Mouse (Mus musculus): ENCODE measurements around the gene Cradd. TPM values are rescaled to one million over a fixed set of nuclear protein-coding genes. Genes with fewer than 3 reads are reported as not detected.
A peak's percentile ranks its signal among the peaks of the same experiment; 100 is the strongest.

Gene Cradd
- total RNA-seq, 2 experiments from 2014 or later = 13.5 to 14.3 TPM

DNA sequence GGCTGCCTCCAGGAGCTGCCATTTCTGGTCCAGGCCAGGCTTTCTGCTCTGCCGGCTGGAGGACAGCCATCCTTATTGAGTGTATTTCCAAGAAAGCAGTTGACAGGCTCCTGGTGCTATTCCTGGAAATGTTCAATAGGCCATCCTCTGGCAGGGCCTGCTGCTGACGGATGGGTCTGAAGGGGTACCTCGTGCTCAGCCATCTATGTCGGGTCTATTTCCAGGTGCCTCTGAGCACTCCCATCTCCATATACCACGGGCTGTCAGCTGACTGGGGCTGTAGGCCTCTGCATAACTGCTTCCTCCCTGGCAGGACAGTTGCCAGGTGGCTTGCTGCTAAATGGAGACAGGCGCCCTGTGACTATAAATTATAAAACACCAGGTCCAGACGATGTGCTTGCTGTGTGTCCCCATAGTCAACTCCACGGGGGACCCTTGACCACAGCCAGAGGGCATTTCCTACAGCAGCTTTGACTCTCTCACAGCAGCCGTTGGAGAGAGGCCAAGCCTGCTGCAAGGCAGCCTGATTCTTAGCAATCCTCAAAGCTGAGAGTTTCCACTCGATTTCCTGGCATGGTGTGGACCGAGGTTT lies 181.0 kb downstream of the Cradd start:
- peak; percentile 56 to 83 for DNase-seq (ENCODE audit: low spot score in 2 of 2)

DNA sequence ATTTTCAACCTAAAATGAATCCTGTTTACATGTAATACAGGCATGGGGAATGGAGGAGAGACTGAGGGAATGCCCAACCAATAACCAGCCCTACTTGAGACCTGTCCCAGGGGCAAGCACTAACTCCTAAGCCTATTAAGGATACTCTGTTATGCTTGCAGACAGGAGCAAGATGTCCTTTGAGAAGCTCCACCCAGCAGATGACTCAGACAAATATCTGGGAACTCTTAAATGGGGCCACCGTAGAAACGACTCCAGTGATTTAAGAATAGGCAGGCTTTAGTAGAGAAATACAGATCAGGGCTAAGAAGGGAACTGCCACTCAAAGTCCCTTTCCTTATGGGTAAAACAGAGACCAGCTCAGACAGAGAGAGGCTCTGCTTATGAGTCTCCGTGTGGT lies 182.9 kb downstream of the Cradd start:
- DNase-seq (ENCODE audit: low spot score in 2 of 2) = no peak

DNA sequence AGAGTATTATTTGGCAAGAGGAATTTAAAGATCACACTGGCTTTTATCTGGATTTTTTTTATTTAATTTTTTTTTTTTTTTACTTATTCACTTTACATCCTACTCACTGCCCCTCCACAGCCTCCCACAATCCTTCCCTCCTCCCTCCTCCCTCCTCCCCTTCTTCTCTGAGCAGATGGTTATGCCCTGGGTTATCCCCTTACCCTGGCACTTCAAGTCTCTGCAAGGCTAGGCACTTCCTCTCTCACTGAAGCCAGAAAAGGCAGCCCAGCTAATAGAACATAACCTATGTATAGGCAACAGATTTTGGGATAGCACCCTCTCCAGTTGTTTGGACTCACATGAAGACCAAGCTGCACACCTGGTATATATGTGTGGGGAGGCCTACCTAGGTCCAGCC lies 183.7 kb downstream of the Cradd start:
- DNase-seq (ENCODE audit: low spot score in 2 of 2) = no peak

DNA sequence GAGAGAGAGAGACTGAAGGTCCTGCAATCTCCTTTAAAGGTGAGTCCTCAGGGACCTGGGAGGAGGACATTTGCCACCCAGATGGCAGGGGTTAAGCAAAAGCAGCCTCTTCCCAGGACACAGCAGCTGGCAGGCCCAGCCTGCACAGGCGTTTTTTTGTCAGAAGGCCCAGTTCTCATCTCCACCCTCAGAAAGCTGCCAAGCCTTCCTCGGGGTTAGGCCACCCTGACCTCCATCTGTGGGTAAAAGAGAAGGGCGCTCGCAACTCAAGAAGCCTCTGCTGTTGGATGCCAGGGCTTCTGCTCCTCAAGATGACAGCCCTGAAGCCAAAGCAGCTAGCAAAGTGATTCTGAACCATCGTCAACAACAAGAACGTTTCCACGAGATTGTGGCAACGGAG lies 184.3 kb downstream of the Cradd start:
- peak; percentile 39 to 59 for DNase-seq (ENCODE audit: low spot score in 2 of 2)

DNA sequence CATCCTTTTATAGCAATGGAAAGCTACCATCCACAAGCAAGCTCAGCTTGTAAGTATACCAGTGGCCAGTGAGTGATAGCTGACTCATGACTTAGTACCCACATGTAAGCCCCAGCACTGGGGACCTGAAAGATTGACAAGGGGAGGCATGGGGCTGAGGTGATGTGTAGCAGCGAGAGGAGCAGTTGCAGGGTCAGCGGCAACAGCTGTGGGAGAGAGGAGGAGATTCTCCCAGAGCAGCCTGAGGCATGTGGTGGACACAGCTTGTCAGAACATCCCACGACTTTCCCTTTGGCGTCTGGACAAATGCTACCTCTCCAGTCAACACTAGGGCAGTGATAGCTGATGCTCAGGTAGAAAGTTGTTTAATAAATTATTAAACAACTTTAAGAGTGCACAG lies 190.9 kb downstream of the Cradd start:
- DNase-seq (ENCODE audit: low spot score in 2 of 2) = no peak

Other genes starting within 250 kb of the Cradd start
- 10 to 100 TPM; 33.7 to 35.5 TPM for gene Socs2, start 93.0 kb upstream of the Cradd start, total RNA-seq (2021)
- gene Mrpl42, start 177.8 kb upstream of the Cradd start, total RNA-seq (2021) = 100 to 1,000 TPM; 155 to 161 TPM
- gene Ube2n, start 191.0 kb upstream of the Cradd start, total RNA-seq (2021) = 100 to 1,000 TPM; 127 to 128 TPM
- 100 to 1,000 TPM; 213 to 216 TPM for gene Nudt4, start 240.0 kb upstream of the Cradd start, total RNA-seq (2021)

All from gastrocnemius, postnatal 4 days (tissue).